Mouse (Mus musculus): ENCODE data around the gene Tas2r115.
"Not testable (repeated sequence)": the region's sequence is repeated elsewhere in the genome, so short reads cannot be mapped to it uniquely, and the experiment has no call there.

The Tas2r115 gene

GRCm38 (mm10) chr6:132737935-132738334 lies at the start of gene Tas2r115:
Tas2r115 (minus strand) TSS chr6:132738035.
- no peak for DNase-seq (ENCODE audit: low spot score in 2 of 2)

GRCm38 (mm10) chr6:132778062-132778461 lies 40.2 kb upstream of the Tas2r115 start, which contains the start of gene Tas2r136:
Tas2r136 (minus strand) TSS chr6:132778162.
- DNase-seq (ENCODE audit: low spot score in 2 of 2), result no peak

- DNase-seq (ENCODE audit: low spot score in 2 of 2), result no peak
Observed at GRCm38 (mm10) chr6:132761831-132762230, 24.0 kb upstream of the Tas2r115 start, which contains the start of gene Tas2r102. Tas2r102 (plus strand) TSS chr6:132762131.

GRCm38 (mm10) chr6:132754430-132754829 lies 16.6 kb upstream of the Tas2r115 start, which contains the start of gene Tas2r124:
Tas2r124 (plus strand) TSS chr6:132754730.
- DNase-seq (ENCODE audit: low spot score in 2 of 2), result no peak

GRCm38 (mm10) chr6:132750206-132750605 lies 12.4 kb upstream of the Tas2r115 start:
- DNase-seq (ENCODE audit: low spot score in 2 of 2), result no peak

- DNase-seq (ENCODE audit: low spot score in 2 of 2), result no peak
Observed at GRCm38 (mm10) chr6:132711828-132712227, 26.0 kb downstream of the Tas2r115 start, which contains the start of gene Tas2r122. Tas2r122 (minus strand) TSS chr6:132711928.

GRCm38 (mm10) chr6:132700907-132701306 lies 36.9 kb downstream of the Tas2r115 start, which contains the start of gene Tas2r121:
Tas2r121 (minus strand) TSS chr6:132701007.
- DNase-seq (ENCODE audit: low spot score in 2 of 2), result no peak

- DNase-seq (ENCODE audit: low spot score in 2 of 2), result not testable (repeated sequence)
Observed at GRCm38 (mm10) chr6:132691596-132691995, 46.2 kb downstream of the Tas2r115 start.
